Mouse (Mus musculus) megakaryocyte, embryonic 14.5 days (primary cell): ENCODE measurements around the gene Slc35e3.

ENCODE experiments used
- FLI1 ChIP-seq: IDR thresholded peaks from 2 replicates; pipeline ENCODE4 v1.6.1; 2012; ENCODE audit warnings: low read length, inconsistent platforms, mixed read lengths
- GATA1 ChIP-seq: IDR thresholded peaks from 3 replicates; pipeline ENCODE4 v1.6.1; 2012; ENCODE audit warnings: mixed read lengths, low read length, inconsistent platforms, borderline replicate concordance

DNA sequence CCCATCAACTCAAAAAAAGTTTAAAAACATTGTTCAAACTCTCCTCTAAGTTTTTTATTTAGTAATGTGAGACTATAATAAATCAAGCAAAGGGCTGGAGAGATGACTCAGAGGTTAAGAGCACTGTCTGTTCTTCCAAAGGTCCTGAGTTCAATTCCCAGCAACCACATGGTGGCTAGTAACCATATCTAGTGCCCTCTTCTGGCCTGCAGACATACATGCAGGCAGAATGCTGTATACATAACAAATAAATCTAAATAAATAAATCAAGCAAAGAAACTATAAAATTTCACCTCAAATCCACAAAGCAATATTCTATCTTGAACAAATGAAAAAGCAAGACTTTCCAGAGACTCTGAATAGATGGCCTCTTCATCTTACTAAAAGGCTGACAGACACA lies 54.0 kb downstream of the Slc35e3 start:
- TF ChIP-seq GATA1 (no peak), FLI1 (no peak)
